Mouse (Mus musculus): ENCODE results near the gene Ube2d2b. TPM values are rescaled to one million over a fixed set of nuclear protein-coding genes. Genes with fewer than 3 reads are reported as not detected.

The Ube2d2b gene
- polyA plus RNA-seq, 1 experiment from 2014 or later, result not detected

DNA sequence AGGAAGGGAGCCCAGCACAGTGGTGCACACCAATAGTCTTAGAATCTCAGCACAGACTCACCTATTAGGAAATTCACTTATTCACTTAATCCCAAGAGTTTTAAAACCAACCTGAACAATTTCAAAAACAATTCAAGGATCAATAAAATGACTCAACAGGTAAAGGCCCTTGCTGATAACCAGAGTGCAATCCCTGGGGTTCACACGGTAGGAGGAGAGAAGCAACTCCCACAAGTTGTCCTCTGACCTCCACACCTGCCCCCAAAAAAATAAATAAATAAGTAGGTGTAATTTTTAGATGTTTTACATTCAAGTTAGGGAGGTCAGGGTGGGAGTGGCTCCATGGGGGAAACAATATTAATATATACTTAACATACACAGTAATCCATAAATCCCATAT is 7.4 kb upstream of the Ube2d2b start:
- Histone ChIP-seq H3K4me1 (replicated peaks; ENCODE audit: control insufficient read depth, insufficient read depth, low read length) (no peaks in the 10 kb centered on the region), H3K36me3 (ENCODE audit: control insufficient read depth, insufficient read depth) (peaks cover 13% of the 10 kb centered on the region; the same call in 1 of the 2 replicates), H3K4me3 (ENCODE audit: low read depth, low read length) (no peak overlapping the region), H3K4me2 (replicated peaks; ENCODE audit: low read depth) (no peak overlapping the region), H3K9me3 (ENCODE audit: control insufficient read depth) (no peaks in the 10 kb centered on the region), H3K27me3 (replicated peaks; ENCODE audit: control insufficient read depth, insufficient read depth, low read length) (no peaks in the 10 kb centered on the region), H3K9ac (ENCODE audit: low read depth, low read length) (no peak overlapping the region), H3K27ac (ENCODE audit: low read depth, low read length) (no peak overlapping the region)
- ATAC-seq, result no peak
- 46% methylated on average over 1 of the region's 1 CpGs for WGBS
- no peak for TF ChIP-seq CTCF (IDR thresholded peaks at IDR 0.05; ENCODE audit: low read depth)

GRCm38 (mm10) chr5:107831351-107831750 is 1.5 kb downstream of the Ube2d2b start:
- Histone ChIP-seq H3K9me3 (ENCODE audit: control insufficient read depth) (no peaks in the 10 kb centered on the region), H3K36me3 (ENCODE audit: control insufficient read depth, insufficient read depth) (peaks cover 8% of the 10 kb centered on the region; the same call in 1 of the 2 replicates), H3K4me3 (ENCODE audit: low read depth, low read length) (no peak overlapping the region), H3K4me2 (replicated peaks; ENCODE audit: low read depth) (no peak overlapping the region), H3K27ac (ENCODE audit: low read depth, low read length) (no peak overlapping the region), H3K9ac (ENCODE audit: low read depth, low read length) (no peak overlapping the region), H3K27me3 (replicated peaks; ENCODE audit: control insufficient read depth, insufficient read depth, low read length) (no peaks in the 10 kb centered on the region), H3K4me1 (replicated peaks; ENCODE audit: control insufficient read depth, insufficient read depth, low read length) (no peaks in the 10 kb centered on the region)
- ATAC-seq, result no peak
- WGBS, result 86% methylated on average over 3 of the region's 3 CpGs
- TF ChIP-seq CTCF (IDR thresholded peaks at IDR 0.05; ENCODE audit: low read depth), result no peak

DNA sequence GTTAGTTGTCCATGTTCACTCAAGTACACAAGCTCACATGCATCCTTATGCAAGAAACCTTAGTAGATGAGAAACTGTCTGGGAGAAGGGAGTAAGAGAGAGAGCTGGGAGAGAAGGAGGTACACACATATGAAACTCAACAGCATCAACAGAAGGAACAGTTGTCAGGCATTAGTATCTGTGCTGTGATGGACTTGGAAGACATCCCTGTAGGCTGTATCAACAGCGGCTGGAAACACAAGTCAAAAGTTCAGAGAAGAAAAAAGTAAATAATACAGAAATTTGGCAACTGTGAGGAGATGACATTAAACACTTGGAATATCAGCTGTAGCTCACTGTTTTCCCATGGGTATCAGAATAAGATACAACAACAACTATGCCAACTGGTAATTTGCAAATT is 4.4 kb downstream of the Ube2d2b start:
- TF ChIP-seq CTCF (IDR thresholded peaks at IDR 0.05; ENCODE audit: low read depth), result no peak
- no peaks in the 10 kb centered on the region for H3K9me3 ChIP-seq (ENCODE audit: control insufficient read depth)
- no peaks in the 10 kb centered on the region for H3K27me3 ChIP-seq (replicated peaks; ENCODE audit: control insufficient read depth, insufficient read depth, low read length)
- no peak overlapping the region for H3K27ac ChIP-seq (ENCODE audit: low read depth, low read length)
- no peaks in the 10 kb centered on the region for H3K4me1 ChIP-seq (replicated peaks; ENCODE audit: control insufficient read depth, insufficient read depth, low read length)
- WGBS, result 32% methylated on average over 1 of the region's 1 CpGs
- no peak overlapping the region for H3K9ac ChIP-seq (ENCODE audit: low read depth, low read length)
- no peak for ATAC-seq
- H3K4me3 ChIP-seq (ENCODE audit: low read depth, low read length), result no peak overlapping the region
- peaks cover 8% of the 10 kb centered on the region; the same call in 1 of the 2 replicates for H3K36me3 ChIP-seq (ENCODE audit: control insufficient read depth, insufficient read depth)
- no peak overlapping the region for H3K4me2 ChIP-seq (replicated peaks; ENCODE audit: low read depth)

- no peak for TF ChIP-seq CTCF (IDR thresholded peaks at IDR 0.05; ENCODE audit: low read depth)
- no peaks in the 10 kb centered on the region for H3K4me1 ChIP-seq (replicated peaks; ENCODE audit: control insufficient read depth, insufficient read depth, low read length)
- no peaks in the 10 kb centered on the region for H3K9me3 ChIP-seq (ENCODE audit: control insufficient read depth)
- no peak overlapping the region for H3K27ac ChIP-seq (ENCODE audit: low read depth, low read length)
- no peak overlapping the region for H3K4me3 ChIP-seq (ENCODE audit: low read depth, low read length)
- no peaks in the 10 kb centered on the region for H3K36me3 ChIP-seq (ENCODE audit: control insufficient read depth, insufficient read depth)
- no peaks in the 10 kb centered on the region for H3K27me3 ChIP-seq (replicated peaks; ENCODE audit: control insufficient read depth, insufficient read depth, low read length)
- 30% methylated on average over 3 of the region's 3 CpGs for WGBS
- no peak overlapping the region for H3K9ac ChIP-seq (ENCODE audit: low read depth, low read length)
- ATAC-seq, result no peak
- no peak overlapping the region for H3K4me2 ChIP-seq (replicated peaks; ENCODE audit: low read depth)
Measured at GRCm38 (mm10) chr5:107838891-107839644, 9.2 kb downstream of the Ube2d2b start.

- no peaks in the 10 kb centered on the region for H3K27me3 ChIP-seq (replicated peaks; ENCODE audit: control insufficient read depth, insufficient read depth, low read length)
- no peaks in the 10 kb centered on the region for H3K4me1 ChIP-seq (replicated peaks; ENCODE audit: control insufficient read depth, insufficient read depth, low read length)
- H3K9ac ChIP-seq (ENCODE audit: low read depth, low read length), result no peak overlapping the region
- 0 out of 2 replicates have a peak overlapping the region, but pooled peaks have one; percentile 21 for H3K27ac ChIP-seq (ENCODE audit: low read depth, low read length)
- WGBS, result 62% methylated on average over 5 of the region's 5 CpGs
- H3K4me3 ChIP-seq (ENCODE audit: low read depth, low read length), result no peak overlapping the region
- H3K9me3 ChIP-seq (ENCODE audit: control insufficient read depth), result no peaks in the 10 kb centered on the region
- no peak overlapping the region for H3K4me2 ChIP-seq (replicated peaks; ENCODE audit: low read depth)
- no peak for TF ChIP-seq CTCF (IDR thresholded peaks at IDR 0.05; ENCODE audit: low read depth)
- peak; percentile 63 for ATAC-seq
- no peaks in the 10 kb centered on the region for H3K36me3 ChIP-seq (ENCODE audit: control insufficient read depth, insufficient read depth)
Measured at GRCm38 (mm10) chr5:107840549-107841238, 10.8 kb downstream of the Ube2d2b start.

GRCm38 (mm10) chr5:107847349-107847748 is 17.4 kb downstream of the Ube2d2b start:
- 74% methylated on average over 5 of the region's 5 CpGs for WGBS
- ATAC-seq, result no peak

More at GRCm38 (mm10) chr5:107847349-107847748, 17.4 kb downstream of the Ube2d2b start:
- Histone ChIP-seq H3K4me1 (replicated peaks; ENCODE audit: control insufficient read depth, insufficient read depth, low read length) (no peaks in the 10 kb centered on the region), H3K27ac (ENCODE audit: low read depth, low read length) (no peak overlapping the region), H3K9ac (ENCODE audit: low read depth, low read length) (no peak overlapping the region), H3K27me3 (replicated peaks; ENCODE audit: control insufficient read depth, insufficient read depth, low read length) (no peaks in the 10 kb centered on the region), H3K36me3 (ENCODE audit: control insufficient read depth, insufficient read depth) (no peaks in the 10 kb centered on the region), H3K4me2 (replicated peaks; ENCODE audit: low read depth) (no peak overlapping the region), H3K9me3 (ENCODE audit: control insufficient read depth) (no peaks in the 10 kb centered on the region), H3K4me3 (ENCODE audit: low read depth, low read length) (no peak overlapping the region)
- TF ChIP-seq CTCF (IDR thresholded peaks at IDR 0.05; ENCODE audit: low read depth), result no peak

Data from intestine, postnatal 0 days (tissue).